Mouse (Mus musculus) forebrain, postnatal 0 days (tissue): ENCODE data around the gene Cpne7. TPM values are rescaled to one million over a fixed set of nuclear protein-coding genes. Genes with fewer than 3 reads are reported as not detected.

ENCODE experiments used
- ATAC-seq: fragments of 200-750 bp; cut with Nextera tagmentation; 2 replicates; pipeline ENCODE4 v1.8.0; 2017; ENCODE audit warnings: mild to moderate bottlenecking, moderate library complexity
- DNase-seq: peaks from one replicate; pipeline ENCODE4 v3.0.0-alpha.2; 2015
- H3K27ac ChIP-seq: fragments of 300-500 bp; sonication (generic); 2 replicates; pipeline ENCODE4 v1.5.1; 2014; ENCODE audit warnings: low read depth, mild to moderate bottlenecking, antibody characterized with exemption, low read length, moderate library complexity, mixed read lengths
- H3K27me3 ChIP-seq: fragments of 300-500 bp; sonication (generic); 2 replicates; pipeline ENCODE4 v1.6.1; 2014; ENCODE audit warnings: mild to moderate bottlenecking, low read length, mixed read lengths; ENCODE audit not compliant: insufficient read depth
- H3K36me3 ChIP-seq: fragments of 300-500 bp; sonication (generic); 2 replicates; pipeline ENCODE4 v1.6.1; 2014; ENCODE audit warnings: mild to moderate bottlenecking, moderate library complexity; ENCODE audit not compliant: insufficient read depth
- H3K4me1 ChIP-seq: fragments of 300-500 bp; sonication (generic); 2 replicates; pipeline ENCODE4 v1.6.1; 2014; ENCODE audit warnings: antibody characterized with exemption; ENCODE audit not compliant: insufficient read depth
- H3K4me2 ChIP-seq: fragments of 300-500 bp; sonication (generic); 2 replicates; pipeline ENCODE4 v1.6.1; 2014; ENCODE audit warnings: low read depth, mild to moderate bottlenecking, moderate library complexity
- H3K4me3 ChIP-seq: fragments of 300-500 bp; sonication (generic); 2 replicates; pipeline ENCODE4 v1.5.1; 2014; ENCODE audit warnings: low read depth, low read length, mixed read lengths
- H3K9ac ChIP-seq: fragments of 300-500 bp; sonication (generic); 2 replicates; pipeline ENCODE4 v1.6.1; 2014; ENCODE audit warnings: mild to moderate bottlenecking
- H3K9me3 ChIP-seq: fragments of 300-500 bp; sonication (generic); 2 replicates; pipeline ENCODE4 v1.6.1; 2016; ENCODE audit warnings: low read length
- CTCF ChIP-seq: sonication (generic); IDR thresholded peaks from 2 replicates; pipeline ENCODE4 v1.5.1; 2016; ENCODE audit warnings: antibody characterized with exemption, control low read depth, low read depth
- WGBS: fragments of 180-500 bp; shearing (Covaris S2); extraction: QIAGEN DNeasy Blood & Tissue Kit; methylation state at CpG from one replicate; pipeline ENCODE4 v1.1.7; 2014; 5-methylcytosine and 5-hydroxymethylcytosine counted together
- polyA plus RNA-seq: library from polyadenylated mRNA; unstranded; fragments of >200 nt; fragmentation: Nextera tagmentation; extraction: Ambion mirVana; gene quantifications from 2 replicates; pipeline ENCODE4 v1.2.1, GENCODE M21; 2015
- total RNA-seq: library from RNA; depleted of rRNA; stranded (reverse); fragments of >200 nt; gene quantifications from 2 replicates; pipeline ENCODE4 v1.2.3, GENCODE M21; 2014

Cpne7 gene
- total and polyA plus RNA-seq, 2 experiments from 2014 or later = 25.0 to 32.6 TPM

- Histone ChIP-seq H3K27ac (no peak overlapping the region), H3K4me3 (no peak overlapping the region), H3K36me3 (no peaks in the 10 kb centered on the region), H3K4me1 (peaks cover 20% of the 10 kb centered on the region), H3K4me2 (no peak overlapping the region), H3K9ac (no peak overlapping the region), H3K27me3 (no peaks in the 10 kb centered on the region), H3K9me3 (no peaks in the 10 kb centered on the region)
- DNase-seq (no peak), ATAC-seq (no peak)
- WGBS = 97% methylated on average over 2 of the region's 2 CpGs
- TF ChIP-seq CTCF = peak; percentile 29
Observed at GRCm38 (mm10) chr8:123132953-123133352, 15.8 kb downstream of the Cpne7 start.

- Histone ChIP-seq H3K27ac (no peak overlapping the region; the same call in 1 of the 2 replicates), H3K27me3 (no peaks in the 10 kb centered on the region), H3K4me1 (peaks cover 20% of the 10 kb centered on the region), H3K4me3 (no peak overlapping the region), H3K9ac (no peak overlapping the region), H3K9me3 (no peaks in the 10 kb centered on the region), H3K4me2 (no peak overlapping the region), H3K36me3 (no peaks in the 10 kb centered on the region)
- WGBS = 78% methylated on average over 11 of the region's 11 CpGs
- TF ChIP-seq CTCF = no peak
- ATAC-seq (no peak), DNase-seq (no peak)
Observed at GRCm38 (mm10) chr8:123134149-123134713, 17.1 kb downstream of the Cpne7 start.

DNA sequence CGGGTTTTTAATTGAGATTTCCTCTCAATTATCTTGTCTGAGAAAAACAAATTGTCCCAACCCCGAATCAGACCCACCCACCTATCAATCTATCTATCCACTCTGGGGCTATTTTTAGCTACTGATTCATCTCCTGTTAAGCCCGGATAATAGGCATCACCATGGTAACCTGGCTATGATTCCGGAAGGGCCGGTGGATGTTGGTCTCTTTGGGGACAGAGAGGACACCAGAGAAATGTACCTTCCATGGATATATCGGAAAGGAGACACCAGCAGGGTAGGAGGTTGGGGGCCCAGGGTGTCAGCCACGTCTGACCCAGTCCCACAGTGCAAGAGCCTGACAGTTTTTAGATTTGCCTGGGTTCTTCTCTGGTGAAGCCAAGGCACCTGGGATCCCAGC lies 18.2 kb downstream of the Cpne7 start:
- H3K4me1 ChIP-seq = peaks cover 20% of the 10 kb centered on the region
- H3K9me3 ChIP-seq = no peaks in the 10 kb centered on the region
- WGBS = 5% methylated on average over 7 of the region's 7 CpGs
- 0 out of 2 replicates have a peak overlapping the region, but pooled peaks have one; percentile 15 for H3K9ac ChIP-seq
- H3K27me3 ChIP-seq = no peaks in the 10 kb centered on the region
- H3K36me3 ChIP-seq = no peaks in the 10 kb centered on the region
- DNase-seq = peak; percentile 77
- no peak for TF ChIP-seq CTCF
- H3K4me2 ChIP-seq = peak overlapping the region; percentile 22; the same call in 1 of the 2 replicates
- no peak overlapping the region for H3K4me3 ChIP-seq
- peak; percentile 78 for ATAC-seq
- H3K27ac ChIP-seq = peak overlapping the region; percentile 85

DNA sequence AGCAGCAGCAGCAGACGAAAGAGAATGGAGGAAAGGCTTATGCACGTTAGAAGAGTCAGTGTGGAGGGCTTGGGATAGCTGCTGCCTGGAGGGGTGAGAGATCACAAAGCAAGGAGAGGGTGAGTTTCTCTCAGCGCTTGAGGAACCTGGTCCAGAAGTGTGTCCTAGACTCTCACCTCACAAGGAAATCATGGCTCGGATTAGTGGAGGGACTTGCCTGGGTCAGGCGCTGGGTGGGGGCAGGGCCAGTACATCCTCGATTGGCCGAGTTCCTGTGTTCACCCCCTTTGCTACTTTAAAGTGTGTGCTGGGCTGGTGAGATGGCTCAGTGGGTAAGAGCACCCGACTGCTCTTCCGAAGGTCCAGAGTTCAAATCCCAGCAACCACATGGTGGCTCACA lies 18.6 kb downstream of the Cpne7 start:
- H3K9ac ChIP-seq = 0 out of 2 replicates have a peak overlapping the region, but pooled peaks have one; percentile 15
- H3K27me3 ChIP-seq = no peaks in the 10 kb centered on the region
- H3K4me2 ChIP-seq = peak overlapping the region; percentile 22; the same call in 1 of the 2 replicates
- no peak for TF ChIP-seq CTCF
- peak overlapping the region; percentile 85 for H3K27ac ChIP-seq
- no peak for DNase-seq
- 31% methylated on average over 9 of the region's 9 CpGs for WGBS
- peaks cover 20% of the 10 kb centered on the region for H3K4me1 ChIP-seq
- H3K36me3 ChIP-seq = no peaks in the 10 kb centered on the region
- ATAC-seq = peak; percentile 47; the same call in 1 of the 2 replicates
- H3K4me3 ChIP-seq = no peak overlapping the region
- H3K9me3 ChIP-seq = no peaks in the 10 kb centered on the region

DNA sequence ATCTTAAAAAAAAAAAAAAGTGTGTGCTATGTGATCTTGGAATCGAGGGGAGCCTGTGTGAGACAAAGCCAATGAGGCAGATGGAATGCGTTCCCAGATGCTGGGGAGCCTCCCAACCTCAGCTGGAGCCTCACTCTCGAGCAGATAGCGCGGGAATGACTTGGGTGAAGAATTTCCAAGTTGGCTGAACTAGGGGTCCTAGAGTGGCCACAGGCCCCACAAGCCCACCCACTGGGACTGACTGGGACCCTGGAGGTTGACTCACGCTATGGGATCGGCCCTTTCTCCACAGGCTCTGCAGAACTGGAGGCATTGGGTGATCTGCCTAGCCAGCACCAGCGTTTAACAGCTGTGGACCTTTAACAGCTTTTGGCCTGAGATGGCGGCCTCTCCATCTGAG lies 19.1 kb downstream of the Cpne7 start:
- H3K4me2 ChIP-seq = no peak overlapping the region
- H3K27ac ChIP-seq = no peak overlapping the region
- no peaks in the 10 kb centered on the region for H3K27me3 ChIP-seq
- H3K4me1 ChIP-seq = peaks cover 20% of the 10 kb centered on the region
- DNase-seq (no peak), ATAC-seq (no peak)
- WGBS = 85% methylated on average over 9 of the region's 9 CpGs
- no peaks in the 10 kb centered on the region for H3K9me3 ChIP-seq
- H3K4me3 ChIP-seq = no peak overlapping the region
- TF ChIP-seq CTCF = no peak
- no peaks in the 10 kb centered on the region for H3K36me3 ChIP-seq
- H3K9ac ChIP-seq = no peak overlapping the region

DNA sequence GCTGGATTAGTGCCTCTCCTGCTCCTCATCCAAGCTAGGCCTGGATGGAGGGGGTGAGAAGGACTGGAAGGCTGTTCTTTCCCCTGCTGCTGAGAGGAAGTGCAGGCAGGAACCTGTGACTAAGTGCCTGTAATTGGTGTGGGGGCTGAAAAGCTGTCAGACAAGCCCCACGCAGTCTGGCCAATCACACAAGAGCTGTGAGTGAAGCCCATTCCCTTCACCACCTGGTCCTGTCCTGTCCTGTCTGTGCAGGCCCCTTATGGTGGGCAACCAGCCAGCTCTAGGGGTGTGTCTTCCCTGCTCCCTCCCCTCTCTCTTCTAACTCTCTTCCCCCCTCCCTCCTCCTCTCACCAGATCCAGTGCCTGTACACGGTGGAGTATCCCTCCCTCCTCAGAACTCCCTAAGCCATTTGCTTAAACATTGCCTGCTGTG lies 20.5 kb downstream of the Cpne7 start:
- Histone ChIP-seq H3K4me1 (peaks cover 20% of the 10 kb centered on the region), H3K36me3 (no peaks in the 10 kb centered on the region), H3K27ac (0 out of 2 replicates have a peak overlapping the region, but pooled peaks have one; percentile 11), H3K4me3 (no peak overlapping the region), H3K4me2 (no peak overlapping the region), H3K9ac (no peak overlapping the region), H3K9me3 (no peaks in the 10 kb centered on the region), H3K27me3 (no peaks in the 10 kb centered on the region)
- WGBS = 5% methylated on average over 2 of the region's 2 CpGs
- ATAC-seq = peak; percentile 73
- DNase-seq = peak; percentile 66
- no peak for TF ChIP-seq CTCF

DNA sequence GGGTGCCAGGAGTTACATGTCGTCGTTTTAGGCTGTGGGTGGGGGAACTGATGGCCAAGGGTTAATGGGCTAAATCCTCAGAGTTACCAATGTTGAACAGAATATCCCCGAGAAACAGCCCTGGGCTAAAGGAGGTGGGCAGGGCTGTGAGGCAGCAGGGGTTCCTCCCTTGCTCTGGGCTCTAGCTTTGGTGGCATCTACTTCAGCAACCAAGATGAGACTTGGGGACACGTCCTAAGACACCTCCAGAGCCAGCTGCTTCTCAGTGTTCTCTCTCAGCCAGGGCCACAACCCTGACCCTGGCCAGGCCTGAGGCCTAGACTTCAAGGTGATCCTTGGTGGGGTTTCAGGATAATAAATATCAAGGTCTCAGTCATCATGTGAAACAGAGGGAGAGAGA lies 21.6 kb downstream of the Cpne7 start:
- TF ChIP-seq CTCF = no peak
- no peak overlapping the region for H3K4me3 ChIP-seq
- H3K9ac ChIP-seq = no peak overlapping the region
- no peak overlapping the region for H3K27ac ChIP-seq
- DNase-seq (no peak), ATAC-seq (no peak)
- H3K36me3 ChIP-seq = no peaks in the 10 kb centered on the region
- peaks cover 20% of the 10 kb centered on the region for H3K4me1 ChIP-seq
- H3K9me3 ChIP-seq = no peaks in the 10 kb centered on the region
- WGBS = 61% methylated on average over 4 of the region's 4 CpGs
- H3K4me2 ChIP-seq = no peak overlapping the region
- no peaks in the 10 kb centered on the region for H3K27me3 ChIP-seq
